Mouse (Mus musculus) brain, adult 2 months (tissue): ENCODE data around the gene Gm21874.
"Not testable (repeated sequence)": the region's sequence is repeated elsewhere in the genome, so short reads cannot be mapped to it uniquely, and the experiment has no call there.

Experiments
- DNase-seq: peaks from one replicate; pipeline ENCODE4 v3.0.0; 2011; ENCODE audit warnings: low read depth, low spot score

The Gm21874 gene

GRCm38 (mm10) chrY:9416048-9416447 lies at the start of gene Gm21874:
Gm21874 (minus strand) TSS chrY:9416148.
- not testable (repeated sequence) for DNase-seq
